Mouse (Mus musculus) C2C12 (cell line): ENCODE measurements around the gene Gm28048.

Experiments used
- CTCF ChIP-seq: IDR thresholded peaks from one replicate; pipeline ENCODE4 v1.5.1; 2011; ENCODE audit not compliant: control insufficient read depth, insufficient read depth, insufficient read length
- MAX ChIP-seq: IDR thresholded peaks from one replicate; pipeline ENCODE4 v1.6.1; 2011; ENCODE audit warnings: mild to moderate bottlenecking, control low read depth
- MYOG ChIP-seq: IDR thresholded peaks from one replicate; pipeline ENCODE4 v1.6.1; 2011; ENCODE audit not compliant: control insufficient read depth, insufficient read length; ENCODE audit errors: extremely low read depth
- USF1 ChIP-seq: IDR thresholded peaks from one replicate; pipeline ENCODE4 v1.6.1; 2011; ENCODE audit warnings: low read depth, mild to moderate bottlenecking, control low read depth, moderate library complexity

GRCm38 (mm10) chr11:22867691-22868090 lies 114.2 kb downstream of the Gm28048 start:
- TF ChIP-seq CTCF (no peak), USF1 (no peak), MAX (no peak), MYOG (no peak)
